Mouse (Mus musculus) testis, adult 2 months (tissue): ENCODE data around the gene E2f2. TPM values are rescaled to one million over a fixed set of nuclear protein-coding genes. Genes with fewer than 3 reads are reported as not detected.

ENCODE experiments used
- H3K27ac ChIP-seq: fragments of 200-500 bp; 2 replicates; pipeline ENCODE4 v1.5.1; 2012; ENCODE audit warnings: low read depth, low read length; ENCODE audit not compliant: control insufficient read depth, insufficient read depth
- H3K27me3 ChIP-seq: fragments of 200-500 bp; 2 replicates; pipeline ENCODE4 v1.6.1; 2012; ENCODE audit warnings: mild to moderate bottlenecking, low read length, moderate library complexity; ENCODE audit not compliant: control insufficient read depth, insufficient read depth
- H3K36me3 ChIP-seq: fragments of 200-500 bp; 2 replicates; pipeline ENCODE4 v1.6.1; 2012; ENCODE audit warnings: mild to moderate bottlenecking, low read length; ENCODE audit not compliant: control insufficient read depth, insufficient read depth
- H3K4me1 ChIP-seq: fragments of 200-500 bp; 2 replicates; pipeline ENCODE4 v1.6.1; 2012; ENCODE audit warnings: low read length; ENCODE audit not compliant: control insufficient read depth, insufficient read depth
- H3K4me3 ChIP-seq: fragments of 200-500 bp; 2 replicates; pipeline ENCODE4 v1.5.1; 2012; ENCODE audit warnings: low read depth, mild to moderate bottlenecking, low read length, moderate library complexity, mixed read lengths; ENCODE audit not compliant: control insufficient read depth
- CTCF ChIP-seq: fragments of 200-500 bp; IDR thresholded peaks from 2 replicates; pipeline ENCODE4 v1.5.1; 2012; ENCODE audit warnings: low read depth, mild to moderate bottlenecking, inconsistent platforms, low read length, moderate library complexity; ENCODE audit not compliant: control insufficient read depth, insufficient read depth, insufficient replicate concordance
- POLR2A ChIP-seq: fragments of 200-500 bp; IDR thresholded peaks from 2 replicates; pipeline ENCODE4 v1.6.1; 2012; ENCODE audit warnings: low read depth, mild to moderate bottlenecking, inconsistent platforms, low read length, moderate library complexity; ENCODE audit not compliant: control insufficient read depth
- polyA plus RNA-seq: library from polyadenylated mRNA; depleted of rRNA; stranded (reverse); fragments of >200 nt; gene quantifications from 2 replicates; pipeline ENCODE4 v1.2.3, GENCODE M21; 2012; rRNA removed

The E2f2 gene
- polyA plus RNA-seq, result 0.58 and 1.0 TPM in 2 replicates

DNA sequence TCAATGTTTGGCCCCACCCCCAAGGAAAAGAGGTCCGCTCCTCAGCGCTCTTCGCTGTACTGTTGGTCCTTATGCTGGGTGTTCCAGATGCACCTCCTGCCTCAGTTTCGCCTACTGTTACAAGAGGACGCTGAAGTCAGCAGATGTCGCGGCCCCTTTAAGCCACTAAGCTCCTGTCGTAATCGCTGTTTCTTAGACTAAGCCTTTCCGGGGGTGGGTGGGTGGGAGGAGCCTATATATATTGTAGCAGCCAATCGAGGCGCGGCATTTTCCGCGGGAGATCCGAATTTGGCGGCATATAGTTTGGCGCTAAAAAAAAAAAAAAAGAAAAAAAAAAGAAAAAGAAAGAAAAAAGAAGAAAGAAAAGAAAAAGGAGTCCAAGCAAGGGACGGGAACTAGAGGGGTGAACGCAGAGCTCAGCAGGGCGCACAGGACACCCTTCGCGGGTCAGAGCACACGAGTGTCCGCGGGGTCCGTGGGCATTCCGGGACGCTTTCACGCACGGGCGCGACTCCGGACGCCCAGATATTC is at the start of gene E2f2:
TSS of gene E2f2 (plus strand) at position 384 of the 531 bp plus-strand sequence.
- H3K4me1 ChIP-seq, result peaks cover 14% of the 10 kb centered on the region
- no peaks in the 10 kb centered on the region for H3K36me3 ChIP-seq
- TF ChIP-seq CTCF (no peak), POLR2A (no peak)
- peak within 1 kb of the TSS; percentile 81 for H3K4me3 ChIP-seq
- no peaks in the 10 kb centered on the region for H3K27me3 ChIP-seq
- H3K27ac ChIP-seq, result no peak within 1 kb of the TSS

DNA sequence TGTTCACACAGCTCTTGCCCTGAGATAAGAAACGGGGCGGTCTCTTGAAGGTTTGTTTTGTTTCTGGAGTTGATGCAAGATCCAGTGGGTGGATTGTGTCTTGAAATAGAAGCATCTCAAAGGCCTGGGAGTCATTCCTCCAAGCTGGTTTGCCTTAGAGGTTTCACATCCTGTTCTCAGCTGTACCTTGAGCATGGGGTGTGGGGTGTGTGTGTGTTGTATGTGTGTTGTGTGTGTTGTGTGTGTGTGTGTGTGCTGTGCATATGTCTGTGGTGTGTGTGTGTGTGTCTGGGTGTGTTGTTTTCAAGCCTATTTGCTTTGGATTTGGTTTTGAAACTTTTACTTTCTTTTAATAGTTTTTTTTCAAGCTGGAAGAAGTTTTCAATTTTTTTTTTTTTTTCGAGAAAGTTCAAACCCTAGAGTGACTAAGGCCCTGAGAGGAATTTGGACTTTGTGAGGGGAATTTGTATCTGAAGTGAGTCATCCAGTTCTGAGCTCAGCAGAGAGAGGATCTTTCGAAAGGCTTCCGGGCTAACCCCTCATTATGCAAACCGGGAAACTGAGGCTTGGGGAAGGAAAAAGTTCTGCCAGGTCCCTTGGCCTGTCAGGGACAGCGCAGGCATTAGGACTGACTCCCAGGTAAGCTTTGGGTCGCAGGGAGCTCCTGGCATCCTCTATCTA is 48.9 kb upstream of the E2f2 start:
- no peaks in the 10 kb centered on the region for H3K4me1 ChIP-seq
- no peak overlapping the region for H3K4me3 ChIP-seq
- no peak for TF ChIP-seq POLR2A
- TF ChIP-seq CTCF, result no peak
- H3K36me3 ChIP-seq, result no peaks in the 10 kb centered on the region
- H3K27ac ChIP-seq, result peak overlapping the region; percentile 63
- no peaks in the 10 kb centered on the region for H3K27me3 ChIP-seq

DNA sequence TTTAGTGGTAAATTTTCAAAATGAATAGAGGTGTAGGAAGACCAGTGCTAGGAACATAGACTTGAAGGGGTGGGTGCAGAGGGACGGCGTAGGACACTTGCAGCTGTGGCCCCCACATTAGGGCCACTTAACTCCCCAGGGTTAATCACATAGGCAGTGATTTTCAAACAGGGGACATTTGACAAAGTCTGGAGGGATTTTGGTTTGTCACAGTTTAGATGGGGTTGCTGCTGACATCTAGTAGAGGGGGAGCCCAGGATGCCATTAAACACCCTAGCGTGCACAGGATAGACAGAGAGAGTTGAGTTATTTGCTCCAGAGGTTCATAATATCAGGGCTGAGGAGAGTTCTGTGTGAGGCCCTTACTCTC is 48.4 kb upstream of the E2f2 start:
- Histone ChIP-seq H3K4me1 (no peaks in the 10 kb centered on the region), H3K36me3 (no peaks in the 10 kb centered on the region), H3K4me3 (no peak overlapping the region), H3K27me3 (no peaks in the 10 kb centered on the region), H3K27ac (no peak overlapping the region; the same call in 1 of the 2 replicates)
- TF ChIP-seq CTCF (no peak), POLR2A (no peak)

DNA sequence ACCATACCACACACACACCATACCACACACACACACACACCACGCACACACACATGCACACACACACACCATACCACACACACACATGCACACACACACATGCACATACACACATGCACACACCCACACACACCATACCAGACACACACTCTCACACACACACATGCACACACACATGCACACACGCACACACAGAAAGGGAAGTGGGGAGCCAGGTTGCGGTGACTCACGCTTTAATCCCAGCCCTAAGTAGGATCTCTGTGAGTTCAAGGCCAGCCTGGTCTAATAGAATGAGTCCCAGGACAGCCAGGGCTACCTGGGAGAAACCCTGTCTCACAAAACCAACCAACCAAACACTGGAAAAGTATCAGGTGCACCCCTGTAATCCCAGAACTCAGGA is 47.6 kb upstream of the E2f2 start:
- no peaks in the 10 kb centered on the region for H3K36me3 ChIP-seq
- no peaks in the 10 kb centered on the region for H3K27me3 ChIP-seq
- H3K4me1 ChIP-seq, result no peaks in the 10 kb centered on the region
- H3K4me3 ChIP-seq, result no peak overlapping the region
- no peak overlapping the region for H3K27ac ChIP-seq
- TF ChIP-seq CTCF (no peak), POLR2A (no peak)

DNA sequence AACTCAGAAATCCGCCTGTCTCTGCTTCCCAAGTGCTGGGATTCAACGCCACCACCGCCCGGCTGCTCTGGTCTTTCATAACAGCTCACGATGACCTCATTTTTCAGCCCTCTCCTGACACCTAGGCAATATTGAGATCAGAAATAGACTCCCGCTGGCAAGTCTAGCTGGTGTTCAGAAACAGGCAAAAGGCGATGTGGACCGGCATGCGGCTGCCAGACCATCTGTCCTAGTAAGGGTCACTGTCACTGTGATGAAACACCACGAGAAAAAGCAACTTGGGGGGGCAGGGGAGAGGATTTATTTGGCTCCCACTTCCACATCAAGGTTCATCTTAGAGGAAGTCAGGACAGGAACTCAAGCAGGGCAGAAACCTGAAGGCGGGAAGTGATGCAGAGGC is 46.7 kb upstream of the E2f2 start:
- no peaks in the 10 kb centered on the region for H3K27me3 ChIP-seq
- H3K27ac ChIP-seq, result no peak overlapping the region

DNA sequence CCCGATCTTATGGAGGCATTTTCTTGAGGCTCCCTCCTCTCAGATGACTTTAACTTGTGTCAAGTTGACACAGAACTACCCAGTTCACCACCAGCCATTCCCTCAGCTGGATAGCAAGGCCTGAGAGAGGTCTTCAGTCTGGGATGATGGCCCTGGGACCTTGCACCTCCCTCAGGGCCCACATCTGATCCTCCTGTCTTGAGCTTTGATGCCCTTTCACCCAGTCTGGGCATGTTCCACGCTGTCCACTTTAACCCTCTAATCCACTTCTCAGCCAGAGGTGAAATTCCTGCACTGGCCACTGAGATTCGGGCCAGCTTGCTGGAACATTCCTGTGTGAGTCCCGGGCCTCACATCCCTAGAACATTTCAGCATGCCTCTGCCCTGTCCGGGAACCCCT is 46.2 kb upstream of the E2f2 start:
- TF ChIP-seq CTCF, result no peak
- TF ChIP-seq POLR2A, result no peak
- Histone ChIP-seq H3K27ac (no peak overlapping the region), H3K4me3 (no peak overlapping the region)

More for the DNA sequence above, 46.7 kb upstream of the E2f2 start:
- no peak for TF ChIP-seq CTCF
- no peak for TF ChIP-seq POLR2A
- Histone ChIP-seq H3K4me1 (no peaks in the 10 kb centered on the region), H3K4me3 (no peak overlapping the region), H3K36me3 (no peaks in the 10 kb centered on the region)

DNA sequence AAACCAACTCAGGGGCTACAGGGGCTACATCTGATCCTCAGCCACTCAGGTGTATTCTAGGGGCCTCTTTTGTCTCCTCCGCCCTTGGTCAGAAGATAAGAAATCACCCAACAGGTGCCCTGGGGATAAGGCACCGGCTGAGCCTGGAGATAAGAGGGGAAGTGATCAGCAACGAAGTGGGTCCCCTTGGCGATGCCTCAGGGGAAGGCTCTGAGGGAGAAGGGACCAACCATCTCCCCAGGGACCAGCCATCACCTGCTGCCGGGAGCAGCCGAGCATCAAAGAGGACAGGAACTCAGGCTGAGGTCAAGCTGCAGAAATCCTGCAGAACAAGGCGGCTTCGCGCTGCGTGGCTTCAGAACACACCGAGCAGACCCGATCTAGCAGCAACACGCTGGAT is 44.5 kb upstream of the E2f2 start:
- H3K27ac ChIP-seq, result no peak overlapping the region
- H3K36me3 ChIP-seq, result no peaks in the 10 kb centered on the region
- H3K4me3 ChIP-seq, result no peak overlapping the region
- no peaks in the 10 kb centered on the region for H3K4me1 ChIP-seq
- TF ChIP-seq CTCF (no peak), POLR2A (no peak)
- H3K27me3 ChIP-seq, result no peaks in the 10 kb centered on the region

More for the DNA sequence above, 46.2 kb upstream of the E2f2 start:
- H3K27me3 ChIP-seq, result no peaks in the 10 kb centered on the region
- H3K36me3 ChIP-seq, result no peaks in the 10 kb centered on the region
- H3K4me1 ChIP-seq, result no peaks in the 10 kb centered on the region
